Mouse (Mus musculus) mesoderm, embryonic 11.5 days (tissue): ENCODE results near the gene Snx32.

Experiments
- DNase-seq: peaks from one replicate; pipeline ENCODE4 v3.0.0-alpha.2; 2012; ENCODE audit warnings: low read depth, low spot score

The Snx32 gene

DNA sequence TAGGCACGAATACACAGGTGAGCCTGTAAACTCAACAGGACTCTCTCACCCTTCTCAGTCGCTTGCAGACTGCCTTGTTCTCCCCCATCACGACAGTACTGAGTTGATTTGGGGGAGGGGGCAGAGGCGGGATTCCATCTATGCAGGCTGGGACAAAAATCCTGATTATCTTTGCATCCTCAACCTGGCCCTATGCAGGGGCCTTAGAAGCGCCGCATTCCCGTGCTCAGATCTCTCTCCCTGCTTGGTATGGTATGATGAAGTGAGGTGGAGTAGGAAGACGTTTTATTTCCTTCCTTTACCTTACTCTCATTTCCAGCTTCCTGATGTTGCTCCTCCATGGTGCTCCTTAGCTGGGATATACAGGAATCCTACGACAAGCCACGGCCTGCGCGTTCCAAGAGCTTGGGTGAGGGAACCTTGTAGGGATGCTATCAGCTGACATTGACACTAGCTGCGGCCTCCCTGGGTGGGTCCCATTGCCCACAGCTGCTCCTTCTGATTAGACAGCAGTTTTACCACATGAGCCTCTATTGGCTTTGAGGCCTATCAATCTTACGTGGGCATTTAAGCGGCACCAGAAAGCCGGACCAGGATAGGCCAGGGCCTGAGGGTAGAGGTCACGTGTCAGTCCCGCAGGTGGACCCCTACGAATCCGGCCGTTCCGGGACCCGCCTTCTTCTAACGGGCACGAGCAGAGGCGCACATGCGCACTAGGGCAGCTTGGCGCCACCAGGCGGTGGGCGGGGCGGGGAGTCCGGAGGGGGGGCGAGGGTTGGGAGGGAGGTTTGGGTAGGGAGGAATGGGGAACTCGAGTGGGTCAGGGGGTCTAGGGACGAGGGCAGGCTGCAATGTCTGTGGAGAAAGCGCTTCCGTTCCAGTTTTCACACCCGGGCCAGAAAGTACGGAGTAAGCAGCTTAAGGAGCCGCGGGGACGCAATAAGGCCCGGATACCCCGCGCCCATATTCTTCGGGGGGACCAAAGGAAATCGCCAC lies at the start of gene Snx32:
Gene Snx32, minus strand, starts transcription at position 508 of the 996 bp plus-strand sequence.
- DNase-seq, result peak; percentile 98

DNA sequence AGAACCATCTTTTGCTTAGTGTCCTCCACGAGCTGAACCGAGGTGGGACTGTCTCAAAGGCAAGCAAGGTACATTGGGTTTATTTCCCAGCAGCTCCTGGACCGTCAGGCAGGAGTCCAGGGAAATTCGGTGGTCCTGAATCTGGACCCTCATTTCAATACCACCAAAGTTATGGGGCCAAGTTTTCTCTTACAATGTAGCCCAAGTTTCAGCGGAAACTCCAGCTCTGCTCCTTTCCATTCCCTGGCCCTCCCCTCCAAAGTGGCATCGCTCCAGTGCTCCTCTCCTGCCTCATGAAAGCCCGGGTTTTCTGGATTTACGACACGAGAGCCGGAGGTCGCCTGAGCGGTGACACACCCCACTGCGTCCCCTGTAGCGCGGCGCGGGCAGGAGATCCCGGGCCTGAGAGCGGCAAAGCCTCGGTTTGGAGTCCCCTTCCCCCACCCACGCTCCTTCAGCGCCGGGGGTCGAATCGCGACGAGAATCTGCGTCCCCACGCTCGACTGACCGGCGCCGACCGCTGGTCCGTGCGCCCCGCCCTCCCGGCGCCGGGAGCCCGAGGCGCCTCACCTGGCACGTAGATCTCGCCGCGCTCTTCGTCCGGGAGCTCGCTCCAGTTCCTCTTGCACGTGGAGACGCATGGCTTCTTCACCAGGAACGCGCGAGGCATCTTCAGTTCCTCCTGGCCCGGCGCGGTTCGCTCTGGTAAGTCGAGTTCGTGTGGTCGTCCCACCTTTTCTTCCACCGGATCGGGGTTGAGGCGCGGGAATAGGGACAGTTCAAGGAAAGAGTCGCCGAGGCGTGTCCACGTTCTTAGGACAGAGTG lies 49.5 kb upstream of the Snx32 start:
- peak; percentile 25 for DNase-seq

DNA sequence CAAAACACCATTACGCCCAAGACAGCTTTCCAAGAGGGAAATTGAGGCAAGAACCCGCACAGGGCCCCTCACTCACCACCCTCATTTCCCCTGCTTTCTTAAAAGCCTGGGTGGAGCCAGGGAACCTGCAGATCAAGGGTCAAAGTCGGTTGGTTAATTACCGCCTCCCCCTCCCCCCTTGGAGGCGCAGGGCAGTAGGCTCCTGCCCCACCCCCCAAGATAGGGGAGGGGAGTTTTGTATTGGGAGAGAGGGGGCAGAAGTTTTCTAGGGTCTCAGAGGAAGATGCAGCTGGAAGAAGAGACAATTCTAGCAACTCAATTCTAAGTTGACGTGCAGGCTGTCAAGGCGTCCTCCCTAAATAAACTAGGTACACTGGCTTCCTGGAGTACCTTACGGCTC lies 48.9 kb upstream of the Snx32 start:
- no peak for DNase-seq

DNA sequence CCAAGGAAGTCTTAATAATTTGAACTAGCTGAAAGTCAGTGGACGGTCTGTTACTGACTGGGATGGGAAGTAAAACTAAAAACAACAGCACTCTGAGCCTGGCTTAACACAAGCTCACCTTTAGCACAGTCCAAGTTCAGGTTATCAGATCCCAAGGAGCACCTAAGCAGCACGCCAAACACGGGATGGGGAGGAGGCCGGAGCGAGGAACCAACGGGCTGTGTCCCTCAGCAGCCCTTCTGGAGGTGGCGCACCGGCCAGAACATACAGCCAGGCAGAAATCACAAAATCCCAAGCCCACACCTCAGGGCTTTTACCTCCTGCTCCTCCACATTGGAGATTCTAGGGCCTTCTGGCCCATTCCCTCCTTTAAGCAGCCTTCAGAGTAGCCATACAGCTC lies 48.4 kb upstream of the Snx32 start:
- no peak for DNase-seq

DNA sequence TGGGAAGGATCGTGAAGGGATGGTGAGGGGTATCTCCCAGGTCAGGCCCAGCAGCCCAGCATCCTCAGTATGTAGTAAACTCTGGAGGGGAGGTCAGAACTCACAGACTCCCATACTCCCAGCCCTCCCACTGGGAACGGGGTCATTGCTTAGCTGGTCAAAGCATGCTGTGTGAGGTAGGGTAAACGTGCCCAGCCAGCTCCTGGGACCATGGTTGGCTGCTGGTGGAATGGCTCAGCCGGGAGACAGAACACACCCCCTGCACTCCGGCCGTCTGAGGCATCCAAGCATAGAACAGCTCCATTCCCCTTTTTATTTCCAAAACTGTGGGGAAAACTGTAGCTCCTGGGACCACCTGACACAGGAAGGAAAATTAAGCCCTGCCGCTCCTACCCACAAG lies 47.8 kb upstream of the Snx32 start:
- DNase-seq, result no peak

DNA sequence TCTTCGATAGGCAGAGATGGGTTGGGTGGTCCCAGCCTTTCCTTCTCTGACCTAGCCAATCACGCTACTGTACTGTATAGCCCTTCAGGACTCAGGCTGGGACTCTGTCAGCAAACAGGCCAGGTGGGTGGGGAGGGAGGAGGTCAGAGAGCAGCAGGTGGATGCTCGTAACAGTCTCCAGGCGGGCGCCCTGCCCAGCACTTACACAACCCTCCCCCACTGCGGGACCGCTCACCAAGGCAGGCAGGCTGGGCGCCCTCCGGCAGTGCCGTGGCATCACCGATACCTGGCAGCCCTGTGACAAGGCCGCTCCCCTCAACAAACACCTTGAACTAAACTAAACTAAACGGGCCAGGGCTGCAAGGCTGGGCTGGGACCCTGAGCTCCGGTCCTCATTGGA lies 43.9 kb upstream of the Snx32 start:
- DNase-seq, result no peak

DNA sequence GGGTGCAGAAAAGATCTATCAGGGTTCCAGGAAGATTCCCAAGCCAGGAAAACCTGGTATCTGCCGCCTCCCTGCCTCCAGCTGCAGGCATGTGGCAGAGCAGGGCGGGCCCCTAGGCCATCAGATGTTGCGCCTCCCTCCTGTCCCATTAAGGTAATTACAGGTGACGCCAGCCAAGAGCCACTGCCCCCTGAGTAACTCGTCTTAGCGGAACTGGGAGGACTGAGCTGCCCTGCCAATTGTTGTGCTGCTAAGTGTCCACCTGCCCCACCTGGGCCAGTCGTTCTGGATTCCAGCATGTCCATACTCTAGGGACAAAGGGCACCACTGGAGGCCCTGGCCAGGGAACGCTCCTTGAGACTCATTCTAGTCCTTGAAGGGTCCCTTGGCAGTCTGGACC lies 43.5 kb upstream of the Snx32 start:
- no peak for DNase-seq

DNA sequence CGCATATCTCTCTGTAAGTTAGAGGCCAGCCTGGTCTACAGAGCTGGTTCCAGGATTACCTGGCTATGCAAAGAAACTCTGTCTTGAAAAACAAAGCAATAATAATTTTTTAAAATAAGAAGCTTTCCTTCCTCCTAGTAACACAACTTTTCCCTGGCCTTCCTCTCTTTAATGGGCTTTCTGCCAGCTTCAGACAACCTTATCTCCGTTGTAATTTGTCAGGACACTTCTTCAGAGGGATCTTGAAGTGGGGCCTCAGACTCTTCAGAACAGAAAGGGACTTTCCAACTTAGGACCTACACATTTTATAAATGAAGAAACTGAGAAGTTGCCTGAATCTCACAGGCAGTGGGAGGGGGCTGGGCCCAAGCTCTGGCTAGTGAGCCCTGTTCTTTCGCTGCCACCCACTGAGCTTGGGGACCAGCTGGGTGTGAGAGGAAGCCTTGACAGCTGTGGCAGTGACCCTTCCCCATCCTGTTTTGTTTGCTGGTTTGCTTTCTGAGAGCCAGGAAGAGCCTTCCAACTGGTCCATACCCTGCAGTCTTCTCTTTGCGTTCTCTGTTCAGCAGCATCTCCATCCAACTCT lies 37.2 kb upstream of the Snx32 start:
- DNase-seq, result no peak

DNA sequence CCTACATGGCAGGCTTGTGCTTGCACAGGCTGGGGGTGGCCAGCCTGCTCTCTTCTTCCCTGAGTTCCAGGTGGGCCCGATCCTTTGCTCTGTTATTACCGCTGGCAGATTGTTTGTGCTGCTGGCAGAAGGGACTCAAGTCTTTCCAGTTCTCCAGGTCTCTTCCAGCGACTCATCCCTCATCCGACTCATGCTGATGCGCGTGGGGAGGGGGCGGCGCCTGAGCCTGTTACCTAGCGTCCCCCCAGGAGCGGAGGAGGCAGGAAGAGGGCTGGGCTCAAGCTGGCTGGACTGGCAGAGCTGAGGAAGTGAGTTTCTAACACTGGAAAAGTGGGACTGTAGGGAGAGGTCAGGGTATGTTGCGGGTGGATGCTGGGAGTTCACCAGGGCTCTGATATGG lies 33.7 kb upstream of the Snx32 start:
- DNase-seq, result no peak

DNA sequence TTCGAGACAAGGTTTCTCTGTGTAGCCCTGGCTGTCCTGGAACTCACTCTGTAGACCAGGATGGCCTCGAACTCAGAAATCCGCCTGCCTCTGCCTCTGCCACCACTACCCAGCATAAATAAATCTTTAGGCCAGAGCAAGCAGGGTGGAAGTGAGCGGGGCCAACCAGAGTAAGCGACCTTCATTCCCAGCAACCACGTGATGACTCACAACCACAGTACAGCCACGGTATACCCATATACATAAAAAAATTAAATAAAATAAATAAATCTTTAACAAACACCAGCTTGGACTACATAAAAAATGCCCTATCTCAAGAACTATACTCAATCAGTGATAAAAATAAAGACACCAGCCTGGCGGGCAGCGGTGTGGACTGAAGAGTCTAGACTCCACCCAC lies 33.0 kb upstream of the Snx32 start:
- DNase-seq, result no peak

DNA sequence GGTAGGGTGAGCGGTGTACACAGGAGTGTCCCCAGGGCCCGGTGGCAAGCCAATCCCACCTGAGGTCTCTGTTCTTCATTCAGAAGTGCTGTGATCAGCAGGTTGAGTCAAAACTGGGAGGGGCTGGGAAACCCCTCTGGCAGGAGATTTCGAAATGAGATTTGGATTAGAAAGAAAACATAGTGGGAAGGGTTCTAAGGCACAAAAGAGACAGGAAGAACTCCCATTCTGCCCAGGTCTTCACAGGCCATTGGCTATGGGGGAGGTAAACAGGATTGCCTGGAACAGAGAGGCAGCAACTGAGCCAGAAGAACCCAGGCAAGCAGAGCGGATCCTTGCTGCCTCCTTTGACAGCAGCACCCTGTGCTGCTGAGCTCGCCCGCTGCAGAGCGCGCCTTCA lies 28.4 kb upstream of the Snx32 start:
- no peak for DNase-seq

DNA sequence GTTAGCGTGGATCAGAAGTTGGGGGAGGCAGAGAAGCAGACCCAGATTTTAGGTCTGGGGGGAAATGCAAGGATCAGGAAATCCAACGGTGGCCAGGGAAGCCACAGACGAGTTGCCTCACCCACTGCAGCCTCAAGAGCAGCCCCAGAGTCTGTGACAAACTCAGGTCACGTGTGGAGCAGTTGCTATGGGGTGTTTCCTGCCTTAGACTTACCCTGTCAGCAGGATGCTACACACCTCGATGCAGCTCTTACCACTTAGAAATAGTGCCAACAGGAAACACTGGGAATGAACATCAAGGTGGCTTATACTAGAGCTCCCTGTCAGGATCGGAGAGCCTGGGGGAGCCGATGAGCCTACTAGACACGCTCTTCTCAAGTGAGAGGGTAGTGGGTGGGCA lies 22.2 kb upstream of the Snx32 start:
- no peak for DNase-seq

DNA sequence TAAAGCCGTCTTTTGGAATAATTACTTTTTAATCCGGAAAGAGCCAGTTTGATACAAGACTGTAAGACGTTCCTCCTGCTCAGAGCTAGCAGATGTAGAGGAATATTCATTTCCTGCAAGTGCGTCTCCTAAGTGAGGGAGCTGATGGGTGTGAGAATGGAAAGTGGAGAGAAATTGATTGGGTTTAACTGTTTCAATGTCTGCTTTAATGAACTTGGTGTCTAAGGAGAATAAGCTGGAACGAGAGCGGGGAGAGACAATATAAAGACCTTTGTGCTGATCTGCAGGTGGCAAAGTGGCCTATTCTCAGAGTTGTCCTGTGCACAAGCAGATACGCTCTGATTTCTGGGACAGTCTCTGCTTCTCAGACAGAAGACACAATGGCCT lies 19.8 kb upstream of the Snx32 start:
- DNase-seq, result no peak

DNA sequence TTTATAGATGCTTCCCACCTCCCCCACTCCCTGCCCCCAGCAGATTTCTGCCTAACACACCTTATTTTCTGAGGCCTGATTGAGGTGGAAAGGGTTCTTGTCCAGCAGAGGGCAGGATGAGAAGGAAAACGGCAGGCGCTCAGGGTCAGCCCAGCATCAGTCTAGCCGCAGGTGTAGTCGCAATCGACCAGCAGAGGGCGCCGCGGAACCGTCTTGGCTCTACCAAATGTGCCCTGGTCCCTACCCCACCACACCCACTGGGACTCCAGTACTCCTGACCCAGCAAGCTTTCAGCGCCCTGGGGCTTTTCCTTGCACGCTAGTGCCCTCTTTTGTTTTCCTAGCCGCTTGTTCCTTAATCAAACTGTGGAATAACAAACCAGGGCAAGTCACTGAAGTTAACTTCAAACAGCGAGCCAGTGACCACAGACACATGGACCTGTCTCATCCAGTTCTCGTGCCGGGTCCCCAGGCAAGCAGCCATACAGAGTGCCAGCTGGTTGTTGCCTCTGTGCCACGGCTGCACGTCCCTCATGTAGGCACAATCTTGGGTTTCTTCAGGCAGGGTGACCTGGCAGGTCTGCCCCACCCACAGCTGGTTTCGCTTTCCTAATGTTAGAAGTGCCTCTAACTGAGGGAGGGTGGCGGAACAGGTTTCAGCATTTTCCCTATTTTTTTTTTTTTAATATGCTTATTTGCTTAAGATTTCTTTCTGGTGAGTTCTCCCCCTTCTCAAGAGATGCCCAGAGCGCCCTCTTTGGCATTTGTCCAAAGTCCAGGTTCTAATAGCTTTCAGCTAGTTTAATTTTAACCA lies 19.2 kb upstream of the Snx32 start:
- DNase-seq, result peak; percentile 93

DNA sequence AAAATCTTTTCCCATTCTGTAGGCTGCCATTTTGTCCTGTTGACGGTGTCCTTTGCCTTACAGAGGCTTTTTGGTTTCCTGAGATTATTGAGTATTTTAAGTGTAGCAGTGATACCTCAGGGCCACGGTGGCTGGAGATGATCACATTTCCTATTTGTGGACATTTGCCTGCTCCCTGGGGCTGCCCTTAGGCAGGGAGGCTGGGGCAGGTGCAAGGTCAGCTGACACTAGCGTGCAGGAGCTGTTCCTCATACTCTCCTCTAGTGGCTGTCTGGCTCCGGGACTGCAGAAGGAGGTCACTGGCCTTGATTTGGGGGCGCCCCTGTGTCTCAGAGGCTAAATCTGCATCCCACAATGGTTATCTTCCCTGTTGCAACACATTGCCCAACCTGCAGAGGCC lies 14.9 kb upstream of the Snx32 start:
- no peak for DNase-seq

DNA sequence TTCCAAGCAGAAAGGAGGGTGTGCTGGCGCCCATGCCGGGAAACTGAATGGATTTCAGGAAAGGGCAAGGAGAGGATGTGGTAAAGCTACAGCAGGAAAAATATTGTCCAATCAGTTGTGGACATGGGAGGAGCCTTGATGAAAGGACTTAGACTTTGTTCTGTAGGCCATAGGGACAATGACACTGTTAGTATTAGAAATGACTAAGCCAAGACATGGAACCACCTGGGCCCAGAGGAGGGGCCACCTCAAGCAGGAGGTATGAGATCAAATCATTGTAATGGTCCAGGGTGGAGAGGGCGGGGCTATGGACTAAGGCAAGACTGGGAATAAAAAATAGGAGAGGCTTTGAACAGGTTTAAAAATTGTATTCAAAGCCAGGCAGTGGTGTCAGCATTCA lies 8.4 kb upstream of the Snx32 start:
- DNase-seq, result no peak

DNA sequence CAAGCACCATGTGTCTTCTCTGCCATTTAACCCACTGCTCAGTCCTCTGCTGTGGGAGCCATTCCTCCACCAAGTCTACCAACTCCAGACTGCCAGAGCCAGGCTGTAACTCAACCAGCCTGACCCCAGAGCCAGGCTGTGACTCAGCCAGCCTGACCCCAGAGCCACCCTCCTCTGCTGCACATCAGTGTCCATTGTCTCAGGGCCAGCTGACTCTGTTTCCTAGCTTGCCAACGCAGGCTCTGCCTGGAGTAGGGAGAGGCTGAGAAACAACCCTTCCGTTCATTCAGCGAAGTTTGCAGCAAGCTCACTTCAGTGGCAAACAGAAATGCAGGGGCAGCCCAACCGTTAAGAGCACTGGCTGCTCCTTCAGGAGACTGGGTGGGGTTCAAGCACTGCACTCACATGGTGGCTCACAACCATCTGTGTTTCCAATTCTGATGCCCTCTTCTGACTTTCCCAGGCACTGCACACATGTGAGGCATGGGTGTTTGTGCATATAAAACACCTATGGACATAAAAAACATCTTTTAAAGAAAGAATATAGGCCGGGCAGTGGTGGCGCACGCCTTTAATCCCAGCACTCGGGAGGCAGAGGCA lies 6.7 kb upstream of the Snx32 start:
- DNase-seq, result no peak

DNA sequence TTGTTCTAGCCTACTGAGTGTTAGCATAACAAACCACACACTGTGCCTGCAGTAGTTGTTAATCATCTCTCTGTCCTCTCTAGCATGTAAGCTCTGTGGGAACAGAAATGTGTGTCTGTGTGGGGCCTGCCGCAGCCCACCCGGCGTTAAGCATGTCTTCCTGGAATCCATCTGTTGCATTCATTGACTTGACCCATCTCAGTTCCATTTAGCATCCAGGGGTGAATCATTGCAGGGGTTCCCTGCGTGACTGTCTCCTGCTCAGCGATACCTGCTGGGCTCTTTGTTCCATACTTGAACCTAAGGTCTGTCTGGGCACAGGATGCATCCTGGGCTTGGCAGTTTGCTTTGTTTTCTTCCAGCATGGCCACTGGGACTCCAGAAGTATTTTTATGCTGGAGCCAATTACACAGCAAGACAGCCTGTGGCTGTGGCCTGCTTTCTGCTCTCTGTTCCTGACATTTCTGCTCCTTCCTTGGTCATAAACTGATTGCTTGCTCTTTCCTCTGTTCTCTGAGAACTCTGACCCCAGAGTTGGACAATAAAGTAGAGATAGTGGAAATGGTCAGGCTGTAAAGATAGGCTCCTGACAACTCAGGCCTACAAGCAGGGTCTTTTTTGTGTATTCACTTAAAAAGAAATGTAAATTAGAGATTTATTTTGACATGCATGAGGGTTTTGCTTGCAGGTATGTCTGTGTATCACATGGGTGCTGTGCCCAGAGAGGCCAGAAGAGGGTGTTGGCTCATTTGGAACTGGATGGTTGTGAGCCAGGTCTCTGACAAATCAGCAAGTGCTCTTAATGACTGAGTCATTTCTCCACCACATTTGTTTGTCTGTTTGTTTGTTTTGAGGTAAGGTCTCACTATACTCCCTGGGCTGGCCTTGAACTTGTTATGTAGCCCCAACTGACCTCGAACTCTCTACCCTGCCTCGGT lies 5.8 kb upstream of the Snx32 start:
- DNase-seq, result no peak

DNA sequence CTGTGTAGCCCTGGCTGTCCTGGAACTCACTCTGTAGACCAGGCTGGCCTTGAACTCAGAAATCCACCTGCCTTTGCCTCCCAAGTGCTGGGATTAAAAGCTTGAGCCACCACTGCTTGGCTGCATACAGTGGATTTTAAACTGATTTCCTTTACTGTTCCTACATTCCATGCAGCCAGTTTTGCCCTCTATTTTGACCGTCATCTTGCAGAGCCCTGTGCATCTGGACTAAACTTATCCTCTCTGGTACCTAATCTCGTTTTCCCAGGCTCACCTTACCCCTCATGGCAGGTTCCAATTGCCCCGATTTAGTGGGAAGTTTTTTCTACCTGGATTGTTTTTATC lies 2.6 kb upstream of the Snx32 start:
- no peak for DNase-seq
